Mouse (Mus musculus) mouse trophoblast stem cell (cell line): ENCODE data around the gene Prmt3.

Experiments used
- in situ Hi-C, 2 experiments: fragments of 300-500 bp; cut with MseI, MboI; formaldehyde crosslinking; loops; 2 replicates in 1 of 2; 3 replicates in 1 of 2; pipeline ENCODE4 v1.15.1; 2025

Prmt3 gene

GRCm38 (mm10) chr7:49778114-49778901 is at the start of gene Prmt3:
Prmt3 (plus strand) TSS chr7:49778346.
- in situ Hi-C loops = no loop called here

- in situ Hi-C loops = no loop called here
These were observed 43.8 kb upstream of the Prmt3 start for GRCm38 (mm10) chr7:49734342-49734741.

GRCm38 (mm10) chr7:49739448-49739847 is 38.7 kb upstream of the Prmt3 start:
- in situ Hi-C loops = no loop called here

- in situ Hi-C loops = no loop called here
These were observed 36.7 kb upstream of the Prmt3 start for GRCm38 (mm10) chr7:49741474-49741873.

GRCm38 (mm10) chr7:49741923-49742322 is 36.2 kb upstream of the Prmt3 start:
- in situ Hi-C loops = no loop called here

GRCm38 (mm10) chr7:49751148-49751547 is 27.0 kb upstream of the Prmt3 start:
- in situ Hi-C loops = loop anchor here (5.0 to 10.0 kb wide), 3 partner anchors 134 to 276 kb away; no protein-coding TSS in a partner anchor

GRCm38 (mm10) chr7:49752730-49753506 is 25.2 kb upstream of the Prmt3 start:
- in situ Hi-C loops = loop anchor here (5.0 to 10.0 kb wide), 3 partner anchors 136 to 278 kb away; no protein-coding TSS in a partner anchor

GRCm38 (mm10) chr7:49754767-49755166 is 23.4 kb upstream of the Prmt3 start:
- in situ Hi-C loops = loop anchor here (5.0 to 10.0 kb wide), 3 partner anchors 137 to 280 kb away; no protein-coding TSS in a partner anchor

GRCm38 (mm10) chr7:49758934-49759571 is 19.1 kb upstream of the Prmt3 start, which contains the start of gene Htatip2:
Htatip2 (plus strand) TSS chr7:49759115.
- in situ Hi-C loops = loop anchor here (10.0 kb wide), 1 partner anchor 284 kb away; no protein-coding TSS in a partner anchor

- in situ Hi-C loops = no loop called here
These were observed 15.5 kb upstream of the Prmt3 start for GRCm38 (mm10) chr7:49762605-49763004.

- in situ Hi-C loops = no loop called here
These were observed 14.0 kb upstream of the Prmt3 start for GRCm38 (mm10) chr7:49764011-49764716.

GRCm38 (mm10) chr7:49766166-49766565 is 12.0 kb upstream of the Prmt3 start:
- in situ Hi-C loops = no loop called here

- in situ Hi-C loops = no loop called here
These were observed 9.6 kb upstream of the Prmt3 start for GRCm38 (mm10) chr7:49768509-49768908.

- in situ Hi-C loops = no loop called here
These were observed 3.8 kb upstream of the Prmt3 start for GRCm38 (mm10) chr7:49774396-49774795.

- in situ Hi-C loops = no loop called here
These were observed 561 bp upstream of the Prmt3 start for GRCm38 (mm10) chr7:49777585-49777984.

GRCm38 (mm10) chr7:49778904-49779615 is 914 bp downstream of the Prmt3 start:
- in situ Hi-C loops = no loop called here

GRCm38 (mm10) chr7:49783017-49783416 is 4.9 kb downstream of the Prmt3 start:
- in situ Hi-C loops = loop anchor here (10.0 kb wide), 1 partner anchor 142 kb away; no protein-coding TSS in a partner anchor

GRCm38 (mm10) chr7:49785141-49785540 is 7.0 kb downstream of the Prmt3 start:
- in situ Hi-C loops = loop anchor here (10.0 kb wide), 1 partner anchor 140 kb away; no protein-coding TSS in a partner anchor

- in situ Hi-C loops = loop anchor here (10.0 kb wide), 1 partner anchor 138 kb away; no protein-coding TSS in a partner anchor
These were observed 8.7 kb downstream of the Prmt3 start for GRCm38 (mm10) chr7:49786618-49787382.

GRCm38 (mm10) chr7:49787383-49787645 is 9.2 kb downstream of the Prmt3 start:
- in situ Hi-C loops = loop anchor here (10.0 kb wide), 1 partner anchor 137 kb away; no protein-coding TSS in a partner anchor
